Mouse (Mus musculus) stomach, embryonic 14.5 days (tissue): ENCODE measurements around the gene Zpbp. TPM values are rescaled to one million over a fixed set of nuclear protein-coding genes. Genes with fewer than 3 reads are reported as not detected.

ENCODE experiments used
- ATAC-seq: fragments of 200-750 bp; cut with Nextera tagmentation; 2 replicates; pipeline ENCODE4 v1.8.0; 2017; ENCODE audit warnings: low read depth, moderate TSS enrichment; ENCODE audit not compliant: insufficient number of reproducible peaks, insufficient read depth, low FRiP score
- H3K27ac ChIP-seq: fragments of 300-500 bp; sonication (generic); 2 replicates; pipeline ENCODE4 v1.5.1; 2014; ENCODE audit warnings: mild to moderate bottlenecking, low read length, moderate library complexity, mixed read lengths
- H3K27me3 ChIP-seq: fragments of 300-500 bp; sonication (generic); 2 replicates; pipeline ENCODE4 v1.6.1; 2014; ENCODE audit warnings: low read length, control low read depth, mixed read lengths; ENCODE audit not compliant: control insufficient read depth, insufficient read depth
- H3K36me3 ChIP-seq: fragments of 300-500 bp; sonication (generic); 2 replicates; pipeline ENCODE4 v1.6.1; 2014; ENCODE audit warnings: mild to moderate bottlenecking, control low read depth, low read length, moderate library complexity, mixed read lengths; ENCODE audit not compliant: control insufficient read depth, insufficient read depth
- H3K4me1 ChIP-seq: fragments of 300-500 bp; sonication (generic); 2 replicates; pipeline ENCODE4 v1.6.1; 2014; ENCODE audit warnings: low read length, control low read depth, mixed read lengths; ENCODE audit not compliant: control insufficient read depth, insufficient read depth
- H3K4me2 ChIP-seq: fragments of 300-500 bp; sonication (generic); replicated peaks from 2 replicates; pipeline ENCODE4 v1.6.1; 2014; ENCODE audit warnings: low read depth, low read length, control low read depth
- H3K4me3 ChIP-seq: fragments of 300-500 bp; sonication (generic); 2 replicates; pipeline ENCODE4 v1.5.1; 2014; ENCODE audit warnings: low read depth, low read length, control low read depth
- H3K9ac ChIP-seq: fragments of 300-500 bp; sonication (generic); replicated peaks from 2 replicates; pipeline ENCODE4 v1.6.1; 2014; ENCODE audit warnings: low read depth, mild to moderate bottlenecking, control low read depth, low read length, moderate library complexity, mixed read lengths
- H3K9me3 ChIP-seq: fragments of 300-500 bp; sonication (generic); 2 replicates; pipeline ENCODE4 v1.6.1; 2016; ENCODE audit warnings: low read depth, low read length, control low read depth; ENCODE audit not compliant: control insufficient read depth
- WGBS: fragments of 180-500 bp; shearing (Covaris S2); extraction: QIAGEN DNeasy Blood & Tissue Kit; methylation state at CpG from one replicate; pipeline ENCODE4 v1.1.7; 2014; 5-methylcytosine and 5-hydroxymethylcytosine counted together
- polyA plus RNA-seq: library from polyadenylated mRNA; unstranded; fragments of >200 nt; fragmentation: Nextera tagmentation; extraction: Ambion mirVana; gene quantifications from 2 replicates; pipeline ENCODE4 v1.2.1, GENCODE M21; 2014

The Zpbp gene
- polyA plus RNA-seq, 1 experiment from 2014 or later = 1.0 TPM

GRCm38 (mm10) chr11:11462561-11462890, 318 bp upstream of the Zpbp start:
- WGBS = 79% methylated on average over 5 of the region's 5 CpGs
- no peak for ATAC-seq
- Histone ChIP-seq H3K36me3 (no peaks in the 10 kb centered on the region), H3K9ac (peak overlapping the region; percentile 53; the same call in 1 of the 2 replicates), H3K27me3 (no peaks in the 10 kb centered on the region), H3K4me1 (0 out of 2 replicates have a peak, but pooled peaks cover 3% of the 10 kb centered on the region), H3K9me3 (no peaks in the 10 kb centered on the region), H3K4me3 (peak overlapping the region; percentile 55), H3K27ac (no peak overlapping the region), H3K4me2 (peak overlapping the region; percentile 72)

DNA sequence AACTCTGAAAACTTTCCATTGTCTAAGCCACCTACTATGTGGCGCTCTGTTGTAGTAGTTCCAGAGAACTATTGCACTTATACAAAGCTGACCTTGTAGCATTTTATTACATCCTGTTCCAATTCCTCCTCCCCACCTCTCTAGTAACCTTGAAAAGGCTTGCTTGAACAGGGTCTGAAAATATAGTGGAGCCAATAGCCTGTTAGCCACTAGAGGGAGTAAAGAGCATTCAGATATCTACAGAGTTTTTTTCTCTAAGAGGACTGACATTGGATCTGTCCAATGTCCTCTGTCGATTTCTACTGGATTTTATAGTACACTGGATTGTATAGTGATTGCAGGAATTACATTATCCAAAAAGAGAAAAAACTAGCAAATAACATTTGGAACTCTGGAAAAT, 7.2 kb downstream of the Zpbp start:
- Histone ChIP-seq H3K36me3 (no peaks in the 10 kb centered on the region), H3K9ac (no peak overlapping the region), H3K27ac (no peak overlapping the region), H3K4me2 (no peak overlapping the region), H3K4me1 (no peaks in the 10 kb centered on the region), H3K4me3 (no peak overlapping the region), H3K27me3 (no peaks in the 10 kb centered on the region), H3K9me3 (no peaks in the 10 kb centered on the region)
- ATAC-seq = no peak
- WGBS = 27% methylated on average over 2 of the region's 2 CpGs

DNA sequence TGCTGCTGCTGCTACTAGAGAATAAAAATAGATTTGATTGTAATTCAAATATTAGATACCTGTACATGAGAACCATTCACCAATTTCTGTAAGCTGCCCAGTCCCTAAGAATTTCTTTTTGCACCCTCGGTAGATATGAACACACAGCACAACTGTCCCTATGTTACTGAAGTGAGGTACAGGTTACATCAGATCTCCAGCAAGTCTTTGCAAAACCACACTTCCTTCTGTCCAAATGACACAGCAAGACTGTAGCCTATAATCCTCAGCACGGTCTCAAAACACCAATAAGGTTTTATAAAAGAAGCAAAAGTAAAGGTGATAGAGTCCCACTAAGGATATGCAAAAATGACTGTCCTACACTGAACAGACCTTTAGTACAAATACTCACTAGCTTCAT, 44.9 kb downstream of the Zpbp start:
- WGBS = 81% methylated on average over 2 of the region's 2 CpGs

DNA sequence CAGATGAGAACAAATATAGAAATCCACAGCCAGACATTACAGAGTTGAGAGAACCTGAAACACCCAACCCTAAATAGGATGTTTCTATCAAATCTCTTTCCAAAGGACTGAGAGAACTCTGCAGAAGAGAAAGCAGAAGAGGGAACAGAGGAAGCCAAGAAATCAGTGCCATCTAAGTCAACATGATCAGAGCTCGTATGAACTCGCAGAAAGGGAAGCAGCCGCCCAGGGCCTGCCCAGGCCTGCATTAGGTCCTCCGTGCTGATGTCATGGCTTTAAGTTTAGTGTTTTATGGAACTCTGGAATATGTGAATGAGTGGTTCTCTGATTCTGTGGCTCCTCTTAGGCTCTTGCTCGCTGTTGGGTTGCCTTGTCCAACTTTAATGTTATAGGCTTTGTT, 48.0 kb downstream of the Zpbp start:
- no peak for ATAC-seq
- H3K4me2 ChIP-seq = no peak overlapping the region
- H3K4me3 ChIP-seq = no peak overlapping the region
- no peak overlapping the region for H3K27ac ChIP-seq
- WGBS = 83% methylated on average over 5 of the region's 5 CpGs
- H3K9me3 ChIP-seq = no peaks in the 10 kb centered on the region
- no peaks in the 10 kb centered on the region for H3K4me1 ChIP-seq
- H3K36me3 ChIP-seq = no peaks in the 10 kb centered on the region
- H3K9ac ChIP-seq = no peak overlapping the region
- no peaks in the 10 kb centered on the region for H3K27me3 ChIP-seq

More for the DNA sequence above, 44.9 kb downstream of the Zpbp start:
- no peak for ATAC-seq
- no peaks in the 10 kb centered on the region for H3K9me3 ChIP-seq
- no peak overlapping the region for H3K4me2 ChIP-seq
- no peaks in the 10 kb centered on the region for H3K27me3 ChIP-seq
- no peak overlapping the region for H3K9ac ChIP-seq
- no peak overlapping the region for H3K4me3 ChIP-seq
- H3K27ac ChIP-seq = no peak overlapping the region
- H3K36me3 ChIP-seq = no peaks in the 10 kb centered on the region
- no peaks in the 10 kb centered on the region for H3K4me1 ChIP-seq

DNA sequence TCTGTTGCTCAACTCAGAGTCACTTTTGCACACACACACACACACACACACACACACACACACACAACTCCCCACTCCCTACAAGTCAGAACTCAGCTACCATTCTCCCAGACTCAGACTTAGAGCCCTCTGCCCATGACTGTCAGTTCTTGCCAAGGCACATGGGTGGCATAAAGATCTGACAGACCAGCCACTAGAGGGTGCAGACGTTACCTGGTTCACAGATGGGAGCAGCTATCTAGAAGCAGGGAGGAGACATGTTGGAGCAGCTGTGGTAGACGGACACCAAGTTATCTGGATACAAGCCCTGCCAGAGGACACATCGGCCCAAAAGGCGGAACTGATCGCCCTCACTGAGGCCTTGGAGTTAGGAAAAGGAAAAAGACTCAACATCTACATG, 67.5 kb downstream of the Zpbp start:
- Histone ChIP-seq H3K27ac (no peak overlapping the region), H3K4me2 (no peak overlapping the region), H3K27me3 (no peaks in the 10 kb centered on the region), H3K9me3 (peaks cover 6% of the 10 kb centered on the region; the same call in 1 of the 2 replicates), H3K4me3 (no peak overlapping the region), H3K9ac (no peak overlapping the region), H3K4me1 (no peaks in the 10 kb centered on the region), H3K36me3 (no peaks in the 10 kb centered on the region)
- ATAC-seq = no peak
- 88% methylated on average over 5 of the region's 5 CpGs for WGBS

DNA sequence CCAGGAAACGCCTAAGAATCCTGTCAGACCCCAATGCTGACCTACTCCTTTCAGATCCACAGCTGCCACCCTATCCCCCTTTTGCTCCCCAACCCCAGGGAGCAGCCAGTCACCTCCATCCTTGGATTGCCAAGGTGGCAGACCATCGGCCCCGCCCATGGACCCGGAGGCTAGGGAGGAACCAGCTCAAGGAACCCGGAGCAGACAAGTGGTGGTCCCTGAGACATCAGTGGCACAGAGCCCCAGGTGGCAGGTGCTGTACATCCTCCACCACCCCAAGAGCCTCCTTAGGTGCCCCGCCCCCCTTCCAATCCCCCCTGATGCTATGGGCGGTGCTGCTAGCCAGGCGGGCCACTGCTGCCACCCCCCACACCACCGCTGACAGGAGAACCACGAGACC, 69.0 kb downstream of the Zpbp start:
- no peak overlapping the region for H3K9ac ChIP-seq
- H3K9me3 ChIP-seq = peaks cover 6% of the 10 kb centered on the region; the same call in 1 of the 2 replicates
- H3K27ac ChIP-seq = no peak overlapping the region
- 92% methylated on average over 10 of the region's 10 CpGs for whole genome bisulfite sequencing
- no peak; the same call in 1 of the 2 replicates for ATAC-seq
- no peaks in the 10 kb centered on the region for H3K36me3 ChIP-seq
- no peak overlapping the region for H3K4me3 ChIP-seq
- H3K27me3 ChIP-seq = no peaks in the 10 kb centered on the region
- no peak overlapping the region for H3K4me2 ChIP-seq
- H3K4me1 ChIP-seq = no peaks in the 10 kb centered on the region

DNA sequence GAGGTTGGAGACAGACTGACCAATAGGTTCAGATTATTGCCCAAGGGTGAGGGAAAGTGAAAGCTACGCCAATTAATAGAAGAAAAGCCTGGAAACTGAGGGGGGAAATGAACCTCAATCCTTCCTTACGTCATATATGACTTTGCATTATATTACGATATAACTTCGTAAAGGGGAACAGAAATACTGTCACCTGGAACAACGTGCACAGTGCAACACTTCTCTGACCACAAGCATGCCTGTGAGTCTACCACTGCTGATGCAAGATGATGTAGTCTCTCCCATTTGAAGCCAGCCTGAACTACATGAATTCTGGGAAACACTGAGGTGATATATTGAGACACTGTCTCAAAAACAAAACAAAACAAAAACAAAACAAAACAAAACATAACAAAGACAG, 90.9 kb downstream of the Zpbp start:
- H3K27ac ChIP-seq = no peak overlapping the region
- no peaks in the 10 kb centered on the region for H3K9me3 ChIP-seq
- no peak overlapping the region for H3K4me3 ChIP-seq
- no peak for ATAC-seq
- H3K9ac ChIP-seq = no peak overlapping the region
- 91% methylated on average over 5 of the region's 5 CpGs for WGBS
- H3K4me1 ChIP-seq = no peaks in the 10 kb centered on the region
- no peaks in the 10 kb centered on the region for H3K36me3 ChIP-seq
- no peak overlapping the region for H3K4me2 ChIP-seq
- no peaks in the 10 kb centered on the region for H3K27me3 ChIP-seq

- Histone ChIP-seq H3K27me3 (no peaks in the 10 kb centered on the region), H3K4me2 (no peak overlapping the region), H3K4me1 (no peaks in the 10 kb centered on the region), H3K4me3 (no peak overlapping the region), H3K36me3 (no peaks in the 10 kb centered on the region), H3K9ac (no peak overlapping the region), H3K27ac (no peak overlapping the region), H3K9me3 (no peaks in the 10 kb centered on the region)
- WGBS = 73% methylated on average over 3 of the region's 3 CpGs
- ATAC-seq = no peak
Observed at GRCm38 (mm10) chr11:11283512-11283911, 178.7 kb downstream of the Zpbp start.

DNA sequence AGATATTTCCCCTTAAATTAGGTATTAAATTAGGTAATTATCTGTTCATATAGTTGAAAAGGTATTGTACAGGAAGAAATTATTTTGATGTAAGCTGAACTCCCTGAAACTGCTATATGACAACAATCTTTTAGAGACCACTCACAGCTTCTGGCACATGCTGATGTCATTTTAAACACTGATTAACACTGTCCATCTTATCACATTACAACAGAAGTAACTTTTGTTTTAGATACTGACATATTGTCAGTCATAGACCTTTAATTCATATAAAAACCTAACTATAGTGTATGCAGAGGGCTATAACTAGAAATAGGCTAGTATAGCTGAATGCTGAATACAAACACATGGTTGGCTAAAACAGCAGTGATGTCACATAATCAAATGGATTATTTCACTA, 182.1 kb downstream of the Zpbp start:
- no peaks in the 10 kb centered on the region for H3K9me3 ChIP-seq
- H3K4me1 ChIP-seq = no peaks in the 10 kb centered on the region
- no peaks in the 10 kb centered on the region for H3K27me3 ChIP-seq
- H3K27ac ChIP-seq = no peak overlapping the region
- no peak overlapping the region for H3K9ac ChIP-seq
- no peak overlapping the region for H3K4me3 ChIP-seq
- no peaks in the 10 kb centered on the region for H3K36me3 ChIP-seq
- no peak for ATAC-seq
- no peak overlapping the region for H3K4me2 ChIP-seq
